Mouse (Mus musculus) midbrain, embryonic 10.5 days (tissue): ENCODE data around the gene Bcl10. TPM values are rescaled to one million over a fixed set of nuclear protein-coding genes. Genes with fewer than 3 reads are reported as not detected.

ENCODE experiments used
- DNase-seq: peaks from one replicate; pipeline ENCODE4 v3.0.0-alpha.2; 2017; ENCODE audit warnings: low spot score
- H3K27ac ChIP-seq: fragments of 300-500 bp; sonication (generic); replicated peaks from 2 replicates; pipeline ENCODE4 v1.5.1; 2016; ENCODE audit warnings: mild to moderate bottlenecking
- H3K27me3 ChIP-seq: fragments of 300-500 bp; sonication (generic); 2 replicates; pipeline ENCODE4 v1.6.1; 2016; ENCODE audit warnings: low read depth, mild to moderate bottlenecking; ENCODE audit not compliant: poor library complexity, severe bottlenecking
- H3K36me3 ChIP-seq: fragments of 300-500 bp; sonication (generic); 2 replicates; pipeline ENCODE4 v1.6.1; 2016; ENCODE audit warnings: mild to moderate bottlenecking, moderate library complexity
- H3K4me1 ChIP-seq: fragments of 300-500 bp; sonication (generic); 2 replicates; pipeline ENCODE4 v1.6.1; 2016
- H3K4me3 ChIP-seq: fragments of 300-500 bp; sonication (generic); 2 replicates; pipeline ENCODE4 v1.5.1; 2016; ENCODE audit warnings: mild to moderate bottlenecking, moderate library complexity
- H3K9me3 ChIP-seq: fragments of 300-500 bp; sonication (generic); replicated peaks from 2 replicates; pipeline ENCODE4 v1.6.1; 2016; ENCODE audit warnings: mild to moderate bottlenecking
- WGBS: fragments of 180-500 bp; shearing (Covaris S2); methylation state at CpG from one replicate; pipeline ENCODE4 v1.1.7; 2016; 5-methylcytosine and 5-hydroxymethylcytosine counted together
- polyA plus RNA-seq: library from polyadenylated mRNA; unstranded; fragments of >200 nt; fragmentation: Nextera tagmentation; extraction: Ambion mirVana; gene quantifications from 2 replicates; pipeline ENCODE4 v1.2.1, GENCODE M21; 2016

Gene Bcl10
- polyA plus RNA-seq, 1 experiment from 2014 or later, result 44.3 TPM

- 74% methylated on average over 3 of the region's 3 CpGs for WGBS
- H3K9me3 ChIP-seq, result no peaks in the 10 kb centered on the region; the same call in 1 of the 2 replicates
- no peak overlapping the region for H3K27ac ChIP-seq
- no peak for DNase-seq
- H3K4me3 ChIP-seq, result no peak overlapping the region
- peaks cover 24% of the 10 kb centered on the region for H3K4me1 ChIP-seq
- peaks cover 6% of the 10 kb centered on the region for H3K36me3 ChIP-seq
- no peaks in the 10 kb centered on the region for H3K27me3 ChIP-seq
These were observed 367 bp downstream of the Bcl10 start for GRCm38 (mm10) chr3:145922971-145923370.

GRCm38 (mm10) chr3:145923874-145924577 lies 1.4 kb downstream of the Bcl10 start:
- peak; percentile 99 for DNase-seq
- Histone ChIP-seq H3K27ac (peak overlapping the region; percentile 95), H3K27me3 (no peaks in the 10 kb centered on the region), H3K36me3 (peaks cover 10% of the 10 kb centered on the region), H3K4me1 (peaks cover 27% of the 10 kb centered on the region), H3K9me3 (no peaks in the 10 kb centered on the region), H3K4me3 (peak overlapping the region; percentile 92)
- under 1% methylated on average over 57 of the region's 58 CpGs for WGBS

GRCm38 (mm10) chr3:145924649-145925337 lies 2.2 kb downstream of the Bcl10 start:
- Histone ChIP-seq H3K9me3 (no peaks in the 10 kb centered on the region), H3K27ac (peak overlapping the region; percentile 95), H3K4me1 (peaks cover 30% of the 10 kb centered on the region), H3K36me3 (peaks cover 10% of the 10 kb centered on the region), H3K4me3 (peak overlapping the region; percentile 92), H3K27me3 (no peaks in the 10 kb centered on the region)
- DNase-seq, result no peak
- 5% methylated on average over 39 of the region's 39 CpGs for WGBS

DNA sequence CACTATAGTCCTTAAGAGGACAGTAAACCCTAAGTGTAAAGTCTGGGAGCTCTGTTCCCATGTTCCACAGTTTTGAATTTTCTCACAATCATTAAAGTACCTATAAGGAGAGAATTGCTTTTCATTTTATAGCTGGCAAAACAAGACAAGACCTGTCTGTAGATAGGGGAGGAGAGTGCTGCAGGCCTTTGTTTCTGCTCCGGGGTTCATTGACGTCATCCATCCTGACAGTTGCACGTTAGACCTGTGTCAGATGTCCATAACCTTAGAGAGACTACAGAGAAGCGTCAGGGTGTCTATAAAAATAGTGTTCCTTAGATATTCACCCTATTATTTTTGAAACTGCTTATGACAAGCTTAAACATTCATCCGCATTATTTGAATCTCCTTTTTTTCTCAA lies 2.9 kb downstream of the Bcl10 start:
- Histone ChIP-seq H3K4me3 (peak overlapping the region; percentile 92), H3K36me3 (peaks cover 17% of the 10 kb centered on the region), H3K4me1 (peaks cover 30% of the 10 kb centered on the region), H3K27ac (no peak overlapping the region), H3K9me3 (no peaks in the 10 kb centered on the region), H3K27me3 (no peaks in the 10 kb centered on the region)
- 79% methylated on average over 5 of the region's 5 CpGs for WGBS
- DNase-seq, result no peak

DNA sequence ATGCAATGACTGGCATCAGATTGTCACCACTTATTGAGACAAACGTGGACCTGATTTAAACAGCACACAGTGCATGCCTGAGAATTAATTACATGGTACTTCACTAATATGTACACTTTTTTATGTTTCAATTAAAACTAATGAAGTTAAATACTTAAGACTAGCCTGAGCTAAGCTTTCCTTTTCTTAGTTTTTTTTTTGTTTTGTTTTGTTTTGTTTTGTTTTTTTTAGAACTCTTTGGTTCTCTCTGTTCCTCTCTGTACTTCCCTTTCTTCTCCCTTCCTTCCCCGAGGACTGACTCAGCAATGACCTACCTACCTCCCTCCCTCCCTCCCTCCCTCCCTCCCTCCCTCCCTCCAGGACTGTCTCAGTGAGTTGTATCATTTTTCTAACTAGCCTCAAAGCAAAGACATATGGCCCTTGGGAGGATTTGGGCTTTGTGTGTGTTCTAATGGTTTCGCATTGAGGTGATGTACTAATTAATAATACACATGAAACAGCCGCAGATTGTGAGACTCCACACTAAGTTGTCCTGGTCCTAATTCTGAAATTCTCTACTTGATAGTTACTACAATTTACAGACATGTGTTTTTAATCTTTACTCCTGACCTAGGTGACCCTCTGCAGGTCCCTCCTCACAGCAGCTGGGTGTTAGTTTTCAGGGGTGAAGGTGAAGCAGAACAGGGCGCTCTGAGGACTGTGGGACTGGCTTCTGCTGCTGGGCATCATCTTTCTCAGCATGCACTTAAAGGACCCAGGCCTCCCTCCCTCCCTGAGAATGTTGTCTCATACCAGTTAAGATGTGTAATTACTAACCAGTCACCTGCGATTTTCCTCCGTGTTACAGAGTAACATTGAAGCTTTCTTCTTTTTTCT lies 7.2 kb downstream of the Bcl10 start:
- no peak for DNase-seq
- Histone ChIP-seq H3K36me3 (peaks cover 54% of the 10 kb centered on the region), H3K27ac (no peak overlapping the region)

GRCm38 (mm10) chr3:145933845-145934244 lies 11.2 kb downstream of the Bcl10 start:
- Histone ChIP-seq H3K27me3 (no peaks in the 10 kb centered on the region), H3K4me1 (peaks cover 15% of the 10 kb centered on the region), H3K27ac (no peak overlapping the region), H3K9me3 (no peaks in the 10 kb centered on the region), H3K36me3 (peaks cover 44% of the 10 kb centered on the region), H3K4me3 (no peak overlapping the region)
- no peak for DNase-seq
- 92% methylated on average over 9 of the region's 9 CpGs for WGBS

More for the DNA sequence above, 7.2 kb downstream of the Bcl10 start:
- WGBS, result 72% methylated on average over 7 of the region's 7 CpGs
- Histone ChIP-seq H3K4me1 (peaks cover 18% of the 10 kb centered on the region), H3K27me3 (no peaks in the 10 kb centered on the region), H3K4me3 (no peak overlapping the region), H3K9me3 (no peaks in the 10 kb centered on the region)

DNA sequence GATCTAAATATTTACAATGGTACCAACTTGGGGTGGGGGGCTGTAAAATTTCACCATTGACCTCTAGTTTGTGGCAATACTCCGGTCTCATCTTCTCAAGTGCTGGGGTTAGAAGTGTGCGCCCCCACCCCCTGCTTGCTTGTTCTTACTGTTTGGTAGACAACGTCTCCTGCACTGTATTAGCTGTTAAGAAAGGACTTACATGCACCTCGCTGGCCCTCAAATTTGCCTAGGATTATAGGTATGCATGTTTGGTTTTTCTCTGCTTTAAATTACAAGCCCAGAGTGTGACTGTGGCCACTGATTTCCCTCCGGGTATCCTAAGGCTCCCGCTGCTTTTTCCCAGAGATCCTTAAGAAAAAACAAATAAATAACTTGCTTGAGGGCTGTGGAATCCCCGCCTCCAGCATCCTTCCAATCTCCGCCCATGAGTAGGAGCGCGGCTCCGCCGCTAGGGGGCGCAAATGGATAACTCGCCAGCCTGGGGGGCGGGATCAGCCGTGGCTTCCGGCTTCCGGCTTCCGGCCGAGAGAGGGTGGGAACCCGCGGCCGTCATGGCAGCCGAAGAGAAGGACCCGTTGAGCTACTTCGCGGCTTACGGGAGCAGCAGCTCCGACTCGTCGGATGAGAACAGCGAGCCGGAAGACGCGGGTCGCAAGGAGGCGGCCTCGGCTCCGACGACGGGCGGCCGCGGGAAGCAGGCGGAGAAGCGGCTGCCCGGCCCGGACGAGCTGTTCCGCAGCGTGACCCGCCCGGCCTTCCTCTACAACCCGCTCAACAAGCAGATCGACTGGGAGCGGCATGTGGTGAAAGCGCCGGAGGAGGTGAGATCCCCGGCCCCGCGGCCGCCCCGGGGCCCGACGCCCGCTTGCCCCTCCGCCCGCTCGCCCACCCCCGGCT lies 15.2 kb downstream of the Bcl10 start, which contains the start of gene 2410004B18Rik:
Gene 2410004B18Rik (plus strand): TSS at position 510 of the 900 bp plus-strand sequence.
- WGBS, result 2% methylated on average over 62 of the region's 70 CpGs
- Histone ChIP-seq H3K27ac (peak within 1 kb of the TSS; percentile 89), H3K36me3 (peaks cover 45% of the 10 kb centered on the region), H3K4me1 (peaks cover 23% of the 10 kb centered on the region), H3K9me3 (no peaks in the 10 kb centered on the region), H3K4me3 (peak within 1 kb of the TSS; percentile 95), H3K27me3 (no peaks in the 10 kb centered on the region)
- peak; percentile 96 for DNase-seq

GRCm38 (mm10) chr3:145938405-145939349 lies 16.1 kb downstream of the Bcl10 start:
- H3K4me3 ChIP-seq, result peak overlapping the region; percentile 95
- no peaks in the 10 kb centered on the region for H3K27me3 ChIP-seq
- peaks cover 44% of the 10 kb centered on the region for H3K36me3 ChIP-seq
- H3K9me3 ChIP-seq, result no peaks in the 10 kb centered on the region
- peaks cover 23% of the 10 kb centered on the region for H3K4me1 ChIP-seq
- peak overlapping the region; percentile 89 for H3K27ac ChIP-seq
- WGBS, result 21% methylated on average over 50 of the region's 50 CpGs
- no peak for DNase-seq

DNA sequence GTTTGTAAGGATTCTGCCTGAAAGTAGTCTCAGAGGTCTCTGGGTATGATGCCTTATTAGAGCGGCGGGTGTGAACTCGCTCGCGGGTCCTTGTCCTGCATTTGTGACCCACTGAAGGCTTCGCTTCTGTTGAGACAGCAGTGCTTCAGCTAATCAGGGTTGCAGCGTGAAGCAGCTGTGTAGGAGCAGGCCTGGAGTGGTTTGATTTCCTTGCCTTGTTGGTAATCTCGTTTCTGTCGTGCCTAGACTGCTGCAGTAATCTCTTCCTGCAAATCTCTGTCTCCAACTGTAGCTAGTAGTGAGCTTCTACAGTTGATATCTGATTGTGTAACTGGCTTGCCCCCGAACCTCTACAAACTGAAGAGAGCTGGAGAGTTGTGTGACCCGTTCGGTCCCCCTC lies 16.8 kb downstream of the Bcl10 start:
- Histone ChIP-seq H3K4me3 (peak overlapping the region; percentile 95), H3K36me3 (peaks cover 48% of the 10 kb centered on the region), H3K4me1 (peaks cover 23% of the 10 kb centered on the region), H3K9me3 (no peaks in the 10 kb centered on the region), H3K27ac (no peak overlapping the region), H3K27me3 (no peaks in the 10 kb centered on the region)
- 89% methylated on average over 12 of the region's 12 CpGs for WGBS
- no peak for DNase-seq

- no peak overlapping the region for H3K4me3 ChIP-seq
- DNase-seq, result no peak
- peaks cover 23% of the 10 kb centered on the region for H3K4me1 ChIP-seq
- no peaks in the 10 kb centered on the region for H3K9me3 ChIP-seq
- H3K27me3 ChIP-seq, result no peaks in the 10 kb centered on the region
- H3K36me3 ChIP-seq, result peaks cover 51% of the 10 kb centered on the region
- 87% methylated on average over 4 of the region's 4 CpGs for WGBS
- H3K27ac ChIP-seq, result no peak overlapping the region
These were observed 17.4 kb downstream of the Bcl10 start for GRCm38 (mm10) chr3:145939971-145940370.

DNA sequence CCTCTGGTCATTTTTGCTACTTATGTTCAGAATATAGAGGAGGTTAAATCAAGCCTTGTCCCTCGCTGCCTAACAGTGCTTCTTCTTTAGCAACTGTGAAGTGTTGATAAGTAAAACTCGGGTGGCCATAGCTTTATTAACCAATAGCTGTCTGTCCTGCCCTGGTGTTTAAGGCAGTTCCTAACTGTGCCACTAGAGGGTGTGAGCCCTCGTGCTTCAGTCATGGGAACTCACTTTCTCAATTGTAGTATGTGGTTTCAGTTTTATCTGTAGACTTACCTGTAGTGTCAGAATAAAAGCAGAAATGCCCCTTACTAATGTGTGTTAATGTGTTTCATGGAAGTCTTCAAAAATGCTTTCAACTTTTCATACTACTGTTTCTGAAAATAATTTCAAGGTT lies 19.4 kb downstream of the Bcl10 start:
- H3K27me3 ChIP-seq, result no peaks in the 10 kb centered on the region
- DNase-seq, result peak; percentile 60
- 26% methylated on average over 3 of the region's 3 CpGs for WGBS
- H3K9me3 ChIP-seq, result no peaks in the 10 kb centered on the region
- H3K36me3 ChIP-seq, result peaks cover 58% of the 10 kb centered on the region
- H3K4me3 ChIP-seq, result no peak overlapping the region
- H3K4me1 ChIP-seq, result peaks cover 23% of the 10 kb centered on the region
- H3K27ac ChIP-seq, result no peak overlapping the region
